Mouse (Mus musculus) brain, embryonic 18.5 days (tissue): ENCODE measurements around the gene Snrpb2.

Experiments used
- DNase-seq: peaks from one replicate; pipeline ENCODE4 v3.0.0-alpha.2; 2012; ENCODE audit warnings: low read depth, low spot score

Snrpb2 gene

DNA sequence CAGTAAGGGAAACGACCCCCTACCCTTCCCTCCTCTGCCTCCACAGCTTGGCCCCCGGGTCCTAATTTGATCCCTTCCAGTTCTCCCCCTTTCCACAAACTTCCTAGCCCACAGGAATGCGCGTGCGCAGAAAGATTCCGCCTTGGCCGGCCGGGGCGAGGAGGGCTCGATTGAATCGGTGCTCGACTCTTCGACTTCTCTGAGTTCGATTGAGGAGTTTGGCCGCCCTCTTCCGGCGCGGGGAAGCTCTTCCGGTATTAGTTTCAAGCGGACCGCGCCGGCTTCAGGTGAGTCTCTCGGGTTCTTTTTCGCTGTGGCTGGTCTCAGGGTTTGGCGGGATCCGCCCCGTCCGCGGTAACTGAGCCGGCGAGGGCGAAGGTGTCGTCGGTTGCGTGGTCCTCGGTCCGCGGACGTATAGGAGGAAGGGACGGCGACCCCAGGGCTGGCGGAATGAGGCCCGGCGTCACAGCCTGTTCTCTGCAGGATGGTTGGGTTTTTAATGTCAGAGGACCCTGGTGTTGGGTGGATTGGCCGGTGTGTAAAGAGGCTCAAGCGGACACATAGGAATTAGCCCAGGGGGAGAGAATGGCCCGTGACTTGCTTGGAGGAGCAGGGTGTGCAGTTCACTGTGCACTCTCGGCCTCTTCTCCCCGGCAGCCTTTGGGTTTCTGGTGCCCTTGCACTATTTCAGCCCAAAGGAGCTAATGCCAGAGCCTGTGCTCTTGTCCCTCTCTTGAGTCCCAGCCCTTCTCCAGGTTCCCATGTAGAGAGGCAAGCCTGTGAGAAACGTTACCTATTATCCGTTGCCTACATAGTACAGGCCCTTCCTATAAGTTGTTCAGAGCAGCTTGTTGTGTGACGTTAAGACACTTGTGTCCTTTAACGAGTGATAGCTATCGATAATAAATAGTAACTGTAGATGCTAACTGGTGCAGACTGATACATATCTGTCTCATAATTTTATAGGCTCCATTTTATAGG, at the start of gene Snrpb2:
Gene Snrpb2, plus strand, starts transcription at position 228 of the 981 bp plus-strand sequence.
- DNase-seq = peak; percentile 66

DNA sequence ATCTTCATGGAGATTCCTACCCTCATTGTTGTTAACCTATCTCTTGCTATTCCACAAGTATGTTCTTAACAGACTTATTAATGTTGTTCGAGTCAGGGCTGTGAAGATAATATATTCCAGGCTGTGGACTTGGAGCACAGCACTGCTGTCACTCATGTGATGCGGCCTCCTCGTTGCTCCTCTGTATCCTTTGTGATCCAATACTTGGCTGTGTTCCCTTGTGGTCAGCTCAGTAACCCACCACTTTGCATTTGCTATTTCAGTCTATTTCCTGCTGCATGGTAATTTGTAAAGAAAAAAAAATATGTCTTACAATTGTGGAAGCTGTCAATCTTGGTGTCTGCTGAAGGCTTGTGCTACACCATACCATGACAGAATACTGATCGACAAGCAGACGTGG, 49.8 kb upstream of the Snrpb2 start:
- no peak for DNase-seq

DNA sequence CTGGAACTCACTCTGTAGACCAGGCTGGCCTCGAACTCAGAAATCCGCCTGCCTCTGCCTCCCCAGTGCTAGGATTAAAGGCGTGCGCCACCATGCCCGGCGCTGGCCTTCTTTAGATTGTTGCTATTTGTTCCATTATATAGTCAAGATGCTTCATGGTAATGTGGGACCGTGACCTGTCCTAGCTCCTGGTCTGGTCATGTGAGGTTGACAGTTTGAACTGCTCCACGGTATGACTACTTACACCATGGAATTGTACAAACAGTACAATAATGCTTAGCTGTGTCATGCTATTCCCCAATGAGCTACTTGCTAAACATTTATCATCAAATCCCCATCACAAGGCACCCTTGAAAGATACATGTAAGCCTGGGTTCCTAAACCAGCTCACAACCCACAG, 44.8 kb upstream of the Snrpb2 start:
- no peak for DNase-seq

DNA sequence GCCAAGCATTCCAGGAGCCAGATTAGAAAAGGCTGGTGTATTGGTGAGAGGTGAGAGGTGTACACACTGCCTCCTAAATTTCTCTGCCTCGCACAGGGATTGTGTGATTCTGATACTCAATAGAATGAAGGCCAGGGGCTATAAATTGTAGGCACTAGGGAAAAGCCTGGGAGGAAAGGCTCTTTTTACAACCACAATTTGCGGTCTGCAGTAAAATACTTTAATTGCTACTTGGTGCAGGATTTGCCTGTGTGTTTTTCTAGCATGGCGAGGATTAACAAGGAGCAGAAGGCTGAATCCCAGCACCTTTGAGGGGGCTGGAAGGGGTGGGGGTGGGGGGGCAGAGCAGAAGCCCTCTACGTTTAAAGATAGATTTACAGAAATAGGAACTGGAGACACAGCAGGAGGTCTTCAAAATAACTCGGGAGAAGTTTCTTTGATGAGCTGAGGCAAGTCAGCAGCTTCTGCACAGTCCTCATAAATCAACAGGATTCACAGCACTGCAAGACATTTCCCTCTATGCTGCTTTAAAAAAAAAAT, 44.2 kb upstream of the Snrpb2 start:
- no peak for DNase-seq

DNA sequence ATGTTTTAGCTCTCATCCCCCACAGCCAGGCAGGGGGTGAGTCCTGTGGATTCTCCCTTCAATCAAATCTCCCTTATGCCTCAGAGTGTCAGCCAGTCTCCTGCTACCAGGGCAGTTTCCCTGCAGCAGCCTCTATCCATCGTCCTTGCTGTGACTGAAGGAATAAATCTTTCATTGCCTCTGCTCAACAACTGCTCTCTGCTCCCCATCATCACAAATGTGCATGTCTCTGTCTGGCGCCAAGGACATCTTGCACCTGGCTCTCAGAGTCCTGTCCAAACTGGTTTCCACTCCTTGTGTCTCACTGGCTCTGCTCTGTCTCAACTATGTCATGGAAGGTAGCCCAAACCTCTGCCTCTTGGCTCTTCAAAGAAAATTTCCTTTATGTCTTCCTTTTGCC, 43.1 kb upstream of the Snrpb2 start:
- DNase-seq = no peak

GRCm38 (mm10) chr2:143023331-143023730, 39.5 kb upstream of the Snrpb2 start:
- DNase-seq = no peak

DNA sequence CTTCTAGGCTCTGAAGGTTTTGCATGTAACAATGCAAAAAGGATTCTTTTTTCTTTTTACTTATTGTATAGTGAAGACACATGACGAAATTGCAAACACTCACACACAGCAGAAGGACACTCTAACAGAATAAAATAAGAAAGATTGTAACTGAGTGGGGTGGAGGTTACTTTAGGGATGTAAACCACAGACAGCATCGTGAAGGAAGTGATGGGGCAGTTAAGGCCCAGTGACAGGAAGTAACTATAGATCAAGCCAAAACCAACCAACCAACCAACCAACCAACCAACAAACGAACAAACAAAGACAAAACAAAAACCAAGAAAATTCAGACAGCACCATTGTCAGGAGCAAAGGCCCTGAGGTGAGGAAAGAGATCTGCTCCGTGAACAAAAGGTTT, 38.6 kb upstream of the Snrpb2 start:
- DNase-seq = no peak

GRCm38 (mm10) chr2:143031283-143031682, 31.6 kb upstream of the Snrpb2 start:
- no peak for DNase-seq

DNA sequence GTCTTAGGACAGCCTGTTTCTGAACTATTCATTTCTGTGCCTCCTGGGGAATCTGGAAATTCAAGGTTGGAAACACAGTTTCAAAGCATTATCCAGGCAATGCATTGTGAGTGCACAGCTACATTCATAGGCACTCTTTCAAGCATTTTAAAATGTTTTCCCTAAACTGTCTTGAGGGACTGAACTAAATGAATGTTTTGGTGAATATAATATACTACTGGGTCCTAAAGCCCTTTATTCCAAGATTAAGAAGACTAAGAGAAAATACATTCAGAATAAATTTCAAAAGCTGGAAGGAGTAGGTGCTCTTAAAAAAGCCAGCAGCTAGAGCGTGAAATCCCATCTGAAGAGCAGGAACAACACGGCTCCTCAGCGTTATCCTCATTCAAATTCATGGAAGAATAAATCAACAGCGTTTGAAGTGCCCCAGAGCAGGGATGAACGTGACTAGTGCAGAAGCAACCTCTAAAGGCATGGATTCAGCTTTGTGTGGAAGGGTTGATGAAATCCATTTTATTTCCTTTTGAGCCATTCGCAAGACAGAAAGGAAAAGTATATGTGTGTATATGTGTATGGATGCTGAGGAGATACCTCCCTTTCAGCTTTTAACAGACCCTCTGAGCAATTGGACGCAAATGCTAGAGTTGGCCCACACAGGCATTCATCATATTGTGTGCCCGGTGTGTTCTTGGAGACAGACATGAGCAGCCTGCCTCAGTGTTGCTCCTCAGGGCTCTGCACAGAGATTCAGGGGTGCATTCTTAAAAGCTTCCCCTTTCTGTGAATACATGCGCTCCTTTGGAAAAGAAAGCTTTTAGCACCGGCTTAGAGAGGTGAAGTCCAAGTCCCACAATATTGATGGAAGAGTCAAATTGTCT, 30.2 kb upstream of the Snrpb2 start:
- DNase-seq = no peak

GRCm38 (mm10) chr2:143034350-143035085, 28.3 kb upstream of the Snrpb2 start:
- no peak for DNase-seq

DNA sequence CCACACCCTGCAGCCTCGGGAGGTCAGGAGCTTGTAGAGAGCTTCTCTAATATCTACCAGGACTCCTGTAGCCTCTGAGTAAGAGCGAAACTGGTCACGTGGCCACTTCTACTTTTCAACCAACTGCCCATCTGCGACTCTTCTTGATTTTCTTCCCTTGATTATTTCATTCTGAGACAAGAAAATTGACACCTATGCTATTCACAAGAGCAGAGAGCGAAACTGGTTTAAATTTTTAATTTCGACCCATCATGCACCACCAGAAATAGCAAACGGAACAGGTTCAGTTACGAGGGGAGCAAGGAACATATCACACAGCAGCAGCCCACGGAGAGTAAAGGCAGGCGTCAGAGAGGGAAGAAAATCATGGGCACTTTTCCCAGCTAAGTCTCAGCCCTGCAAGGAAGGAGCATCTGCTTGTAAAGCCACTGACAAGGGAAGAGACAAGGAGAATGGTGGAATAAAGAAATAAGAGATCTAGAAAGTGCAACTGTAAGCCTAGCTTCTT, 27.7 kb upstream of the Snrpb2 start:
- no peak for DNase-seq

DNA sequence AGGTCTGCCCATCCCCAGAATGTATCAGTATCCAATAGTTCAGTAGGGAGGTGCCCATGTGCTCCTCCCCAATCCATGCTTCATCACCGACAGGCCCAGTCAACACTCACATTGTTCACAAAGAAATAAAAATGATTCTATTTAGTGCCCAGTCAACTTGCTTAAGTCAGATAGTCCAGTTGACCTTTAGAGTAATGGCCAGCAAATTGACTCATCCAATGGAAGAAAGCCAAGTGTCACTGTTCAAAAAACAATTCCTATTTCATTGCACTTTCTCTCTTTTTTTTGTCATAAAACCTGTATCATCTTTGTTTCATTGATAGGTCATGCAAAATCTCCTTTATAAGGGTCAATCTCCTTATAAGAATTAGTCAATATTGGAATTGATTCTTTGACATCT, 21.2 kb upstream of the Snrpb2 start:
- DNase-seq = no peak

DNA sequence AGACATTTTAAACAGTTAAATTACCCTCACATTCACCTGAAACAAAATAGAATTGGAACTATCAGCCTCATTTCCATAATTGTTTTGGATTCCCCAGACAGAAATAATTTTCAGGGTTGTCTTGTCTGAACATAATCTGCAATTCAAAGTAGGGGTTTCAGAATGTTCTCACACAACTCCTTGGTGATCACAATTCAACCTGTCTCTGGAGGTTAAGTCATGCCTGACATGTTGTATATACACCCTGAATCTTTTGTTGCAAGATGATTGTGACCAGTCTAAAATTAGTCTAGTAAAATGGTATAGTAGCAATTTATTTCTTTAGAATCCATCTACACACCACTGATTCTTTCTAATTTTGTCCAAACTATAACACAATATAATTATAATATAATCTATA, 7.6 kb upstream of the Snrpb2 start:
- no peak for DNase-seq

- no peak for DNase-seq
Measured at GRCm38 (mm10) chr2:143056736-143057135, 6.1 kb upstream of the Snrpb2 start.

GRCm38 (mm10) chr2:143062432-143062811, 417 bp upstream of the Snrpb2 start:
- DNase-seq = no peak

DNA sequence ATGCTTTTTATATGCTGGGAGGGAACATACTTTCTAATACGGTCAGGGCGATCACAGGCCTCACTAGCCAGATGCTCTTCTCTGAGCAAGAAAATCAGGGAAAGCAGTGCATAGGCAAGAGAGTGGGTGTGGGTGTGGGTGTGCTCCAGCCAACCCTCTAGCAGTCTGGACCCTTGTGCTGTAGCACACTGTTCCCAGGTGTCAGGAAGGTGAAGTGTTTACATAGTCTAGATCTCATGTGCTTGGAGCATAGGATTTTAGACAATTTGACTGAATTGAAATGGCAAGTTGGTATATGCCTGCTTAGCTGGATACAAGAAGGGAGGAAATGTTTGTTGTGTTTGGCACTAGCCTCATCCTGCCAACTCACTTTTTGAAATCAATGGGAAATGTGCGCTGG, 3.1 kb downstream of the Snrpb2 start:
- no peak for DNase-seq

- DNase-seq = no peak
Measured at GRCm38 (mm10) chr2:143078198-143078851, 15.5 kb downstream of the Snrpb2 start, which contains the start of gene Otor. Gene Otor (plus strand): TSS chr2:143078473.

DNA sequence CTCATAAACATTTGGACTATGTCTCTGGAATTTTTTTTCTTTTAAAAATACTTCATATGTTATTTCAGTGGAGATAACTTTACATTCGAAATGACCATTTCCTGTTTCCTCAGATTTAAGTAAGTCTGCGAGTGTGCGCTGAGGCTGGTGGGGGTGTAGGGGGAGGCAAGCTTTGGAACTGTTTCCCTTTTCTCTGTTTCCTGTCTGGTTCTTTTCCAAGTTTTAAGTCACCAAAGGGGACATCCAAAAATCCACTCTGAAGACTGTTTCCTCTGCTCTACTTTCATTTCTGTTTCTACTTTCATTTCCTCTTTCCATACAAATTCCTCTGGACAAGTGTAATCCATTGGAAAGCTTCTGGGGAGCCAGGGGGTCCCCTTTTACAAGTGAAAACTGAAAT, 18.9 kb downstream of the Snrpb2 start:
- DNase-seq = no peak

DNA sequence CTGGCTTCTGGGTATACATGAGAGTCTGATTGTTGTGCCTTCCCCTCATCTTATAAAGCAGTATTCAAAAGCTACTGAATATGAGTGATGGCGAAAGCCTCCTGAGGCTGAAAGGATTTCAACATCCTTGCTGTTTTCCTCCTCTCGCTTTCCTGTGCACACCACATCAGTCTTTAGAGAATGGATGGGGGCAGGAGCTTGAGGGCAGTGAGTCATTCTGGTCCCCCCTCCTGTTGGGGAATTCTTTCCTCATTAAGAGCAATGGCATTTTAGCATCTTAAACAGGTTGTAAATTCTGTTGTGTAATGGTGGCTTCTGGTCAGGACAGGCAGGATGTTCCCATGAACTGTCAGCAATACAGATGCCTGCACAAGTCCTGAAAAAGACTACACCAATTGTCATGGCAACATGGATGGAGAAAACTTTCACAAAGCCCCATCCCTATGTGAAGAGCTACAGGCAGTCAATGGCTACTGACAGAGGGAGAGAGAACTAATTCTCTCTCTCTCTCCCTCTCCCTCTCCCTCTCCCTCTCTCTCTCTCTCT, 22.1 kb downstream of the Snrpb2 start:
- DNase-seq = no peak

- no peak for DNase-seq
Measured at GRCm38 (mm10) chr2:143089866-143090265, 27.0 kb downstream of the Snrpb2 start.
